Mouse (Mus musculus): ENCODE measurements at regions not wholly inside any gene's neighbourhood (a gene's known extent, or its start where the extent isn't known, plus 50 kb on each side); places are given as distances from the start of the nearest gene placed in this dataset.

- Histone ChIP-seq H3K4me1 (replicated peaks; ENCODE audit: control insufficient read depth, insufficient read depth, low read length) (peaks cover under 1% of the 10 kb centered on the region; the same call in 1 of the 2 replicates), H3K27ac (no peak overlapping the region), H3K4me2 (replicated peaks) (no peak overlapping the region), H3K9ac (no peak overlapping the region), H3K36me3 (replicated peaks; ENCODE audit: control insufficient read depth, insufficient read depth) (no peaks in the 10 kb centered on the region), H3K9me3 (ENCODE audit: control insufficient read depth, low read length) (no peaks in the 10 kb centered on the region), H3K4me3 (replicated peaks; ENCODE audit: low read length) (no peak overlapping the region), H3K27me3 (ENCODE audit: control insufficient read depth, insufficient read depth, low read length) (no peaks in the 10 kb centered on the region)
- no peak for DNase-seq (ENCODE audit: low spot score)
- ATAC-seq (ENCODE audit: low FRiP score): no peak
- 78% methylated on average over 4 of the region's 4 CpGs for WGBS
Observed at GRCm38 (mm10) chr1:77053837-77054540, 460.9 kb downstream of the Epha4 start.

DNA sequence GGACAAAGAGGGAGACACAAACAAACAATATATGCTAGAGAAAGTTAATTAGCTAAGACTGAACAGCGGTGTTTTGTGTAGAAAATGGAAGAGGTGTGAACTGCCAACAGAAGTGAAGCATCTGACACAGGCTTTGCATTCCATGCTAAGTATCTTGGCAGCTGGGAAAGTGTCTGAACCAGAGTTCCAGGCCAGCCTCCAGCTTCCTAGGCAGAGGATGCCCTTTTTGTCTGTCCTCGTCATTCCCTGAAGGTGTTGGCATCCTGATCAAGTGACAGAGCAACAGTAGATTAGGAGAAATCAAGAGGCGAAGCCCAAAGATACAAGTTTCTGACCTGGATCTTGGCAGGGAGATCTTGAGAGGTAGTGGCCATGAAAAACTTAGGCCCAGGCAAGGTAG is 452.4 kb downstream of the Epha4 start:
- Histone ChIP-seq H3K27me3 (ENCODE audit: control insufficient read depth, insufficient read depth, low read length) (no peaks in the 10 kb centered on the region), H3K9me3 (ENCODE audit: control insufficient read depth, low read length) (no peaks in the 10 kb centered on the region), H3K4me1 (replicated peaks; ENCODE audit: control insufficient read depth, insufficient read depth, low read length) (no peaks in the 10 kb centered on the region), H3K27ac (no peak overlapping the region), H3K36me3 (replicated peaks; ENCODE audit: control insufficient read depth, insufficient read depth) (no peaks in the 10 kb centered on the region), H3K9ac (no peak overlapping the region), H3K4me3 (replicated peaks; ENCODE audit: low read length) (no peak overlapping the region), H3K4me2 (replicated peaks) (no peak overlapping the region)
- ATAC-seq (ENCODE audit: low FRiP score) (no peak), DNase-seq (ENCODE audit: low spot score) (no peak)
- WGBS: 92% methylated on average over 3 of the region's 3 CpGs

DNA sequence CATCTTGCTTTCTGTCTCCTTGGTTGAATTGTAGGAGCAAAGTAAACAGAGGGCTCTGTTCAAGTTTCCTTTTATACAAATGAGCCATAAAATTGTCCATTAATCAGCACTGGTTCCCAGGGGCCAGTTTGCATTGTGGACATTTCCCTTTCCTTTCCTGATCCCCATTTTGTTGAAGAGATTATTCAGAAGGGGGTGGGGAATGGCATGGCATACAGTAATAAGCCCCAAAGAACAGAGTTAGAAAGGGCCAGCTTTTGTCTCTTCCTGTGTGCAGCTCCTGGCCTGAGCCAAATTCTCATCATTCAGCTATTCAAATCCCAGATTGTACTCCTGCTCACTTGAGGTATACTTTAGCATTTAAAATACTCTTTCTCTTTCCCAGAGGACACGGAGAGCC is 441.8 kb downstream of the Epha4 start:
- Histone ChIP-seq H3K9me3 (ENCODE audit: control insufficient read depth, low read length) (no peaks in the 10 kb centered on the region), H3K9ac (no peak overlapping the region), H3K4me2 (replicated peaks) (no peak overlapping the region), H3K4me1 (replicated peaks; ENCODE audit: control insufficient read depth, insufficient read depth, low read length) (peaks cover 3% of the 10 kb centered on the region; the same call in 1 of the 2 replicates), H3K27ac (no peak overlapping the region), H3K36me3 (replicated peaks; ENCODE audit: control insufficient read depth, insufficient read depth) (no peaks in the 10 kb centered on the region), H3K27me3 (ENCODE audit: control insufficient read depth, insufficient read depth, low read length) (no peaks in the 10 kb centered on the region), H3K4me3 (replicated peaks; ENCODE audit: low read length) (no peak overlapping the region)
- DNase-seq (ENCODE audit: low spot score) (no peak), ATAC-seq (ENCODE audit: low FRiP score) (peak; percentile 60; the same call in 1 of the 2 replicates)
- WGBS: 26% methylated on average over 1 of the region's 1 CpGs

GRCm38 (mm10) chr1:77074926-77075885 is 439.7 kb downstream of the Epha4 start:
- no peak overlapping the region for H3K27ac ChIP-seq
- H3K4me2 ChIP-seq (replicated peaks): no peak overlapping the region
- H3K4me3 ChIP-seq (replicated peaks; ENCODE audit: low read length): no peak overlapping the region
- no peak overlapping the region for H3K9ac ChIP-seq
- ATAC-seq (ENCODE audit: low FRiP score) (no peak), DNase-seq (ENCODE audit: low spot score) (no peak)
- no peaks in the 10 kb centered on the region for H3K36me3 ChIP-seq (replicated peaks; ENCODE audit: control insufficient read depth, insufficient read depth)
- 71% methylated on average over 13 of the region's 13 CpGs for WGBS
- no peaks in the 10 kb centered on the region for H3K9me3 ChIP-seq (ENCODE audit: control insufficient read depth, low read length)
- no peaks in the 10 kb centered on the region for H3K27me3 ChIP-seq (ENCODE audit: control insufficient read depth, insufficient read depth, low read length)
- peaks cover 3% of the 10 kb centered on the region; the same call in 1 of the 2 replicates for H3K4me1 ChIP-seq (replicated peaks; ENCODE audit: control insufficient read depth, insufficient read depth, low read length)

DNA sequence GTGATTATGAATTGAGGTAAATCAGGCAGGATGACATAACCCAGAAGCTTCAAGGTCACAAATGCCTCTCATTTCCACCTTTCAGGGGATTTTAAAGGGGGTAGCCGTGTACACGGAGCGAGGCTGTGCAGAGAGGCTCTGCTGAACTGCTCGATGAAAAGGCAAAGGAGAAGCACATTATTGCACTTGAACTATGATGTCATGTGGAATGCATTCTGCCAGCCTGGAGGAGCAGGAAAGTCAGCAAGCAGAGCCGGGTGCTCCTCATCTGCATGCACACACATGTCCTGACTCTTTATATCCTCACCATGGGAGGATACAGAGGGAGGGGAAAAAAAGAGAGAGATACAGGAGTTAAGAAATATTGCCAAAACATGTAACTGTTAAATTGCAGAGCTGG is 434.1 kb downstream of the Epha4 start:
- no peaks in the 10 kb centered on the region for H3K9me3 ChIP-seq (ENCODE audit: control insufficient read depth, low read length)

DNA sequence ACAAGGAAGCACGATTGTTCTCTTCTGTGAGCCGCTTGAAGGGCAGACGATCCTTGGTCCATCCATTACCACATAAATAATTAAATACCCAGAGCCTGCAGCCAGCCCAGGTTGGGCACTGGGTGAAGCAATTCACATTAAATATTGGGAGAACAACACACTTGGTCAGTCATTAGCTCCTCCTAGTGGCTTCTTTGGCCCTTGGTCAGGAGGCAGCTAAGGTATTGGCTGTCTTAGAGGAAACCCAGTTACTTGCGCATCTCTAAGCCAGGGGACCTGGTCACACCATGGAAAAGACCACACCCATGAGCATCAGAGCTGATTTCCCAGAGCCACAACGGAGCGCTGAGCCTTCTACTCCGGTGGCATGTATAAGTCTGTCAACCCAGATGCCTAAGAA is 433.2 kb downstream of the Epha4 start:
- Histone ChIP-seq H3K9ac (no peak overlapping the region), H3K4me2 (replicated peaks) (no peak overlapping the region), H3K4me1 (replicated peaks; ENCODE audit: control insufficient read depth, insufficient read depth, low read length) (peaks cover 6% of the 10 kb centered on the region), H3K4me3 (replicated peaks; ENCODE audit: low read length) (no peak overlapping the region), H3K27me3 (ENCODE audit: control insufficient read depth, insufficient read depth, low read length) (no peaks in the 10 kb centered on the region), H3K36me3 (replicated peaks; ENCODE audit: control insufficient read depth, insufficient read depth) (no peaks in the 10 kb centered on the region), H3K27ac (no peak overlapping the region), H3K9me3 (ENCODE audit: control insufficient read depth, low read length) (no peaks in the 10 kb centered on the region)
- ATAC-seq (ENCODE audit: low FRiP score) (no peak), DNase-seq (ENCODE audit: low spot score) (peak; percentile 47)
- WGBS: 34% methylated on average over 7 of the region's 7 CpGs

More for the DNA sequence above, 434.1 kb downstream of the Epha4 start:
- Histone ChIP-seq H3K36me3 (replicated peaks; ENCODE audit: control insufficient read depth, insufficient read depth) (no peaks in the 10 kb centered on the region), H3K4me3 (replicated peaks; ENCODE audit: low read length) (no peak overlapping the region), H3K27ac (no peak overlapping the region), H3K27me3 (ENCODE audit: control insufficient read depth, insufficient read depth, low read length) (no peaks in the 10 kb centered on the region), H3K9ac (no peak overlapping the region), H3K4me1 (replicated peaks; ENCODE audit: control insufficient read depth, insufficient read depth, low read length) (peaks cover 6% of the 10 kb centered on the region), H3K4me2 (replicated peaks) (no peak overlapping the region)
- WGBS: 34% methylated on average over 5 of the region's 5 CpGs
- ATAC-seq (ENCODE audit: low FRiP score) (no peak), DNase-seq (ENCODE audit: low spot score) (no peak)

GRCm38 (mm10) chr1:77082410-77082809 is 432.5 kb downstream of the Epha4 start:
- no peak overlapping the region for H3K4me2 ChIP-seq (replicated peaks)
- H3K27ac ChIP-seq: no peak overlapping the region
- H3K4me3 ChIP-seq (replicated peaks; ENCODE audit: low read length): no peak overlapping the region
- no peaks in the 10 kb centered on the region for H3K27me3 ChIP-seq (ENCODE audit: control insufficient read depth, insufficient read depth, low read length)
- H3K9me3 ChIP-seq (ENCODE audit: control insufficient read depth, low read length): no peaks in the 10 kb centered on the region
- no peak for DNase-seq (ENCODE audit: low spot score)
- WGBS: 92% methylated on average over 3 of the region's 3 CpGs
- ATAC-seq (ENCODE audit: low FRiP score): no peak
- H3K36me3 ChIP-seq (replicated peaks; ENCODE audit: control insufficient read depth, insufficient read depth): no peaks in the 10 kb centered on the region
- H3K9ac ChIP-seq: no peak overlapping the region
- peaks cover 6% of the 10 kb centered on the region for H3K4me1 ChIP-seq (replicated peaks; ENCODE audit: control insufficient read depth, insufficient read depth, low read length)

DNA sequence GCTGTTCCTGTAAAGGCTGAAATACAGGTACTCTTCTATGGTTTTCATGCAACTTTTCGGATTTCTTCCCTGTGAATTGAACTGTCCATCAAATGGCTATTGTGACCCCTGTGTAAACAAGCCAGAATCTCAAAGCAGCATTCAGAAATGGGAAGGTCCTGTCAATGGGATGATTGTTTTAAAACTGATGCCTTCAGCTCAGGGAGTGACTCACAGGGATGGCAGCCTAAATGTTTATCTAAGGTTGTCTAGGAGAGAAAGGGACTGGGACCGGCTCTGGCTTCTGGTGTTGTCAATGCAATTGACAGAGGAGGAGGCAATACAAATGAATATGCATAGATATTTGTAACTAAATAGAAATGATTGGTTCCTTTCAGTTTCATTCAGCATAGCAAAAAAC is 421.3 kb downstream of the Epha4 start:
- Histone ChIP-seq H3K36me3 (replicated peaks; ENCODE audit: control insufficient read depth, insufficient read depth) (no peaks in the 10 kb centered on the region), H3K27me3 (ENCODE audit: control insufficient read depth, insufficient read depth, low read length) (no peaks in the 10 kb centered on the region), H3K4me2 (replicated peaks) (no peak overlapping the region), H3K9ac (no peak overlapping the region), H3K9me3 (ENCODE audit: control insufficient read depth, low read length) (no peaks in the 10 kb centered on the region), H3K4me1 (replicated peaks; ENCODE audit: control insufficient read depth, insufficient read depth, low read length) (no peaks in the 10 kb centered on the region), H3K27ac (no peak overlapping the region), H3K4me3 (replicated peaks; ENCODE audit: low read length) (no peak overlapping the region)
- WGBS: 17% methylated on average over 2 of the region's 2 CpGs
- DNase-seq (ENCODE audit: low spot score) (no peak), ATAC-seq (ENCODE audit: low FRiP score) (no peak)

GRCm38 (mm10) chr1:77101726-77102272 is 413.1 kb downstream of the Epha4 start:
- H3K27me3 ChIP-seq (ENCODE audit: control insufficient read depth, insufficient read depth, low read length): no peaks in the 10 kb centered on the region
- no peak overlapping the region for H3K4me2 ChIP-seq (replicated peaks)
- H3K9ac ChIP-seq: no peak overlapping the region
- H3K4me3 ChIP-seq (replicated peaks; ENCODE audit: low read length): no peak overlapping the region
- ATAC-seq (ENCODE audit: low FRiP score): no peak
- DNase-seq (ENCODE audit: low spot score): no peak
- H3K36me3 ChIP-seq (replicated peaks; ENCODE audit: control insufficient read depth, insufficient read depth): no peaks in the 10 kb centered on the region
- no peaks in the 10 kb centered on the region for H3K9me3 ChIP-seq (ENCODE audit: control insufficient read depth, low read length)
- H3K27ac ChIP-seq: no peak overlapping the region
- 0 out of 2 replicates have a peak, but pooled peaks cover 8% of the 10 kb centered on the region for H3K4me1 ChIP-seq (replicated peaks; ENCODE audit: control insufficient read depth, insufficient read depth, low read length)
- 39% methylated on average over 12 of the region's 12 CpGs for WGBS
